Mouse (Mus musculus): ENCODE data around the gene Med14. TPM values are rescaled to one million over a fixed set of nuclear protein-coding genes. Genes with fewer than 3 reads are reported as not detected.

Gene Med14
- total and polyA plus RNA-seq, 3 experiments, result 4.5 to 74.7 (median 22.8) TPM

DNA sequence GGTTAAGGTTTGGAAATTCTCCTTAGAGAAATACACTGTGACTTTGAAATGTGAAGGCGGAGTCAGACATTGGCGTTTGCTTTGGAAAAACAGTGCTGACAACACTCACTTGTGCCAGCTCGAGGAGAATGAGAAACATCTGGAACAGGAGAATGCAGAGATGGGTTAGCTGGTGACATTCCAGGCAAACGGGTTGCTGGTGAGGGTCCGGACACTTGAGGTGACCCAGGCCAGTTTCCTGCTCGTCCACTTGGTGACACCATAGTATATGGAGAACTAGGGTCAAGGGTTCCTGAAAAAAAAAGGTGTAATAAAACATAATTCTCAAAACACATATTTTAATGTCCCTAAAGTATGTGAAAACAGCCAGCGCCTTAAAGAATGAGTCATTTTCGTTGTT is 75.0 kb downstream of the Med14 start:
- no peaks in the 10 kb centered on the region for H3K9me3 ChIP-seq (replicated peaks)
- H3K36me3 ChIP-seq (replicated peaks), result peaks cover 66% of the 10 kb centered on the region
- TF ChIP-seq GATA2 (IDR thresholded peaks at IDR 0.05; ENCODE audit: borderline replicate concordance, low read depth, low read length), result no peak
- TF ChIP-seq GATA1 (IDR thresholded peaks at IDR 0.05; ENCODE audit: borderline replicate concordance, low read length), result no peak
- no peak for TF ChIP-seq POLR2AphosphoS5 (IDR thresholded peaks at IDR 0.05; ENCODE audit: insufficient replicate concordance, low read depth, low read length)
- TF ChIP-seq TAL1 (conservative IDR thresholded peaks at IDR 0.05; ENCODE audit: low read depth, low read length), result no peak
- TF ChIP-seq CTCF (IDR thresholded peaks at IDR 0.05; ENCODE audit: low read depth, low read length), result no peak
- H3K4me3 ChIP-seq (ENCODE audit: low read depth, low read length), result no peak overlapping the region
- H3K4me1 ChIP-seq (ENCODE audit: insufficient read depth, low read depth, low read length), result no peaks in the 10 kb centered on the region
- H3K27me3 ChIP-seq (ENCODE audit: insufficient read depth, low read length), result no peaks in the 10 kb centered on the region
- no peak for DNase-seq (ENCODE audit: low spot score)
- no peak for ATAC-seq (ENCODE audit: extremely low read depth, insufficient number of reproducible peaks, low FRiP score, poor library complexity, severe bottlenecking)

DNA sequence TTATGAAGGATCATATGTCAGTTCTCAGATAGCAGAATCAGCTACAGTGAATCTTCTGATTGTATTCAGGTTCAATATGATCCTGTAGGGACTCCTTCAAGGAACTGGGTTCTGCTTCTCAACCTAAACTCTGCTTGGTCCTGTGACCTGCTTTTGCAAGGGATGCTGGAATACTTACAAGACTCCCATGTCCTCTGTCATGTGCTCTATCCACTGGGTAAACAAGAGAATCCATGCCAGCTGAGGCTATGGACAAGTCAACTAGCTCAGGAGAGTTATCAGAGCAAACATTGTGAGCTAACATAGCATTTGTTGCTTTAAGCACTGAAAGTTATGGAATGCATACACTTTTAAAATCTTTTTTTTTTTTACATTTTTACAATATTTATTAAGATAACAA is 75.8 kb downstream of the Med14 start:
- ATAC-seq (ENCODE audit: extremely low read depth, insufficient number of reproducible peaks, low FRiP score, poor library complexity, severe bottlenecking), result no peak
- Histone ChIP-seq H3K36me3 (replicated peaks) (peaks cover 65% of the 10 kb centered on the region), H3K4me1 (ENCODE audit: insufficient read depth, low read depth, low read length) (no peaks in the 10 kb centered on the region), H3K9me3 (replicated peaks) (no peaks in the 10 kb centered on the region), H3K4me3 (ENCODE audit: low read depth, low read length) (no peak overlapping the region), H3K27me3 (ENCODE audit: insufficient read depth, low read length) (no peaks in the 10 kb centered on the region)
- no peak for DNase-seq (ENCODE audit: low spot score)
- TF ChIP-seq CTCF (IDR thresholded peaks at IDR 0.05; ENCODE audit: low read depth, low read length) (no peak), GATA2 (IDR thresholded peaks at IDR 0.05; ENCODE audit: borderline replicate concordance, low read depth, low read length) (no peak), TAL1 (conservative IDR thresholded peaks at IDR 0.05; ENCODE audit: low read depth, low read length) (no peak)

DNA sequence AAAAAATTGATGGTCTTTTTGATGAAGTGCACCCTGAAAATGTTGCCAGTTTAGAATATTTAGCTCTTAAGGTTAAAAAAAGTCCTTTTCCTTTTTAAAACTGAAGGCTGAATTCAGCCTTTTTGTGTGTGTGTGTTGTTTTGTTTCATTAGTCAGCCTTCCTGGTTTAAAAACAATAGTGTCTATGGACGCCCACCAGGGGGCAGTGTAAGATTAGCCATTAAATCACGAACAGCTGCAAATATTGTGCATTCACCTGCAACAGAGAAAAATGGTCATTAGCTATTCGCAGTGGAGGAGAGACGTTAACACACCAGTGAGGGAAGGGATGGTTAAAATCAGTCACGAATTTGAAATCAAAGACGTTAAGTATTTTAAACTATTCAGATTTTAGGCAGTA is 84.5 kb downstream of the Med14 start:
- Histone ChIP-seq H3K9me3 (replicated peaks) (no peaks in the 10 kb centered on the region), H3K27me3 (ENCODE audit: insufficient read depth, low read length) (no peaks in the 10 kb centered on the region), H3K4me1 (ENCODE audit: insufficient read depth, low read depth, low read length) (peaks cover 5% of the 10 kb centered on the region; the same call in 1 of the 2 replicates), H3K4me3 (ENCODE audit: low read depth, low read length) (no peak overlapping the region), H3K36me3 (replicated peaks) (peaks cover 36% of the 10 kb centered on the region)
- DNase-seq (ENCODE audit: low spot score), result no peak
- TF ChIP-seq GATA1 (IDR thresholded peaks at IDR 0.05; ENCODE audit: borderline replicate concordance, low read length), result no peak
- TF ChIP-seq POLR2AphosphoS5 (IDR thresholded peaks at IDR 0.05; ENCODE audit: insufficient replicate concordance, low read depth, low read length), result no peak
- TF ChIP-seq CTCF (IDR thresholded peaks at IDR 0.05; ENCODE audit: low read depth, low read length), result no peak
- TF ChIP-seq TAL1 (conservative IDR thresholded peaks at IDR 0.05; ENCODE audit: low read depth, low read length), result no peak
- no peak for TF ChIP-seq GATA2 (IDR thresholded peaks at IDR 0.05; ENCODE audit: borderline replicate concordance, low read depth, low read length)
- no peak for ATAC-seq (ENCODE audit: extremely low read depth, insufficient number of reproducible peaks, low FRiP score, poor library complexity, severe bottlenecking)

DNA sequence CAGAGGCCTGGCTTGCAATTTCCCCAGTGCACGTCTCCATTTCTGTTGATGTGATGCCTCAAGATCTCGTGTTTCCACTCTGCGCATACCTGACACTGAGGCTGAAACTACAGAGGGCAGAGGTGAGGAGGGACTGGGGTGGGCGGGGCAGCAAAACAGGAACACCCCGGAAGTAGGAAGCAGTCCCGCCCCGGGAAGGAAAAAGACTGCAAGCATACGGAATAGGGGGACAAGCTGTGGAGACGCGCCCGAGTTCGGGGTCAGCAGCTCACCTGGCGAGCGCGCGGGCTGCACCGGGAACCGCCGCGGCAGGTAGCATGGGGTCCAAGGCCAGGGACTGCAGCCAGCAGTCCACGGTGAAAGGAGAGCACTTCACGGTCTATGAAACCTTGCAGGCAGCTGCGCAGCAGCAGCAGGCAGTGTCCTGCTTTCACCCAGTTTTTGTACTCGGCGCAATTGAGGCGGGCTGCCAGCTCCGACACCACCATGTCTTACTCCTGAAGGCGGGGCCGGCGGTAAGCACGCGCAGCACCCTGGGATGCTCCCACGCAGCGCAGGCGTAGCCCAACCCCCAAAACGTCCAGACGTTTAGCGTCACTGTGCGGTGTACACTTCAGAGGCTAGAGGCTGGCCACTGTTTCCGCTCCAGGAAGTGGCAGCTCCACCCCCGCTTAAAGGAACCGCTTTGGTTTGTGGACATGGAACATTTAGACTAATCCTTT is 88.7 kb downstream of the Med14 start, which contains the start of gene 1810030O07Rik:
TSS of gene 1810030O07Rik (minus strand) at position 615 of the 722 bp plus-strand sequence.
- H3K4me1 ChIP-seq (ENCODE audit: insufficient read depth, low read depth, low read length), result peaks cover 9% of the 10 kb centered on the region; the same call in 1 of the 2 replicates
- TF ChIP-seq GATA2 (IDR thresholded peaks at IDR 0.05; ENCODE audit: borderline replicate concordance, low read depth, low read length), result no peak
- H3K36me3 ChIP-seq (replicated peaks), result peaks cover 41% of the 10 kb centered on the region
- no peaks in the 10 kb centered on the region for H3K9me3 ChIP-seq (replicated peaks)
- peak within 1 kb of the TSS; percentile 91 for H3K4me3 ChIP-seq (ENCODE audit: low read depth, low read length)
- no peaks in the 10 kb centered on the region for H3K27me3 ChIP-seq (ENCODE audit: insufficient read depth, low read length)
- DNase-seq (ENCODE audit: low spot score), result peak; percentile 58
- ATAC-seq (ENCODE audit: extremely low read depth, insufficient number of reproducible peaks, low FRiP score, poor library complexity, severe bottlenecking), result peak; percentile 99

DNA sequence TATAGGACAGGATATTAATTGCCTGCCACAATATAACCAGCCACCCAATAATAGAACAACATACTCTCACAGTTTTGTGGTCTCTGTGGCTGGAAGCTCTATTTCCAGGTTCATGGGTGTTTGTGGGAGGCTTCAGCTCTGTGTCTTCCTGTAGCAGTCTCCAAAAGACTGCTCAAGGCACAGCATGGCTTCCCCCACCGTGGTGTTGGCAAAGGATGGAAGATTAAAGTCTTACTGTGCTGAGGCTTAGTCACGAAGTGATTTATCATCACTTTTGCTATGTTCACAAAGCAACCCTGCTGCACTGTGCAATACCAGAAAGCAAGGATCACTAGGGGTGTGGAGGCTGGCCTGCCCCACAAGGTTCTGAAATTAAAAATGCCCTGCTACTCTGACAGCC is 108.0 kb downstream of the Med14 start:
- ATAC-seq (ENCODE audit: extremely low read depth, insufficient number of reproducible peaks, low FRiP score, poor library complexity, severe bottlenecking), result no peak
- Histone ChIP-seq H3K4me1 (ENCODE audit: insufficient read depth, low read depth, low read length) (no peaks in the 10 kb centered on the region), H3K36me3 (replicated peaks) (peaks cover 63% of the 10 kb centered on the region)

DNA sequence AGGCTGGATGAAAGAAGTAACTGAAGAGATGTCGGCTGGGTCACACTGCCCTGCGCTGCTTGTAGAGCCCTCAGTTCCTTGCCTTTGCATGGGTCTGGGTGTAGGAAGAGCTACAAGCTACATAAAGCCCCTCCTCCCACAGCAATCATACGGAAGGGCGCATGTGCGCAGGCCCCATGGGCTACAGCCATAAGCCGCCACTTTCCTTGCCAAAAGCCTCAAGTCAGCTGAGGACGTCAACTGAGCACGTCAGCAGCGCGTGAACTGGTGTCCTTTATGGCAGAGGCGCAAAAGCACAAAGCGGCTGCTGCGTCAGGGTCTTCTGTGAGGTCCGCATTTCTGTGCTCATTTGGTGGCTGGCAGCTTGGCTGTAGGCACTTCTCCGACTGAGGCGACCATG is 110.0 kb downstream of the Med14 start:
- DNase-seq (ENCODE audit: low spot score) (no peak), ATAC-seq (ENCODE audit: extremely low read depth, insufficient number of reproducible peaks, low FRiP score, poor library complexity, severe bottlenecking) (no peak)
- Histone ChIP-seq H3K36me3 (replicated peaks) (peaks cover 46% of the 10 kb centered on the region), H3K4me3 (ENCODE audit: low read depth, low read length) (no peak overlapping the region), H3K4me1 (ENCODE audit: insufficient read depth, low read depth, low read length) (no peaks in the 10 kb centered on the region), H3K27me3 (ENCODE audit: insufficient read depth, low read length) (no peaks in the 10 kb centered on the region), H3K9me3 (replicated peaks) (no peaks in the 10 kb centered on the region)
- no peak for TF ChIP-seq GATA2 (IDR thresholded peaks at IDR 0.05; ENCODE audit: borderline replicate concordance, low read depth, low read length)

More for the DNA sequence above, 108.0 kb downstream of the Med14 start:
- no peak for TF ChIP-seq GATA2 (IDR thresholded peaks at IDR 0.05; ENCODE audit: borderline replicate concordance, low read depth, low read length)
- TF ChIP-seq TAL1 (conservative IDR thresholded peaks at IDR 0.05; ENCODE audit: low read depth, low read length), result no peak
- no peak for TF ChIP-seq GATA1 (IDR thresholded peaks at IDR 0.05; ENCODE audit: borderline replicate concordance, low read length)
- no peak for TF ChIP-seq POLR2AphosphoS5 (IDR thresholded peaks at IDR 0.05; ENCODE audit: insufficient replicate concordance, low read depth, low read length)
- H3K9me3 ChIP-seq (replicated peaks), result no peaks in the 10 kb centered on the region
- DNase-seq (ENCODE audit: low spot score), result no peak
- no peaks in the 10 kb centered on the region for H3K27me3 ChIP-seq (ENCODE audit: insufficient read depth, low read length)
- no peak overlapping the region for H3K4me3 ChIP-seq (ENCODE audit: low read depth, low read length)

Data from G1E (cell line).